Mouse (Mus musculus) kidney, adult 10 weeks (tissue): ENCODE data around the gene Socs1. TPM values are rescaled to one million over a fixed set of nuclear protein-coding genes. Genes with fewer than 3 reads are reported as not detected.

ENCODE experiments used
- polyA plus RNA-seq: library from polyadenylated mRNA; stranded (reverse); fragments of 350-450 nt; fragmentation: Illumina TruSeq; extraction: RNeasy Lipid Tissue Mini Kit (QIAGEN cat#74804); gene quantifications from one replicate; pipeline ENCODE4 v1.2.3, GENCODE M21; 2014; ENCODE audit warnings: low read depth, low replicate concordance

The Socs1 gene
- polyA plus RNA-seq: not detected

GRCm38 (mm10) chr16:10785371-10786231, at the start of gene Socs1:
Gene Socs1 (minus strand): TSS chr16:10785536.

GRCm38 (mm10) chr16:10812865-10813371, 27.6 kb upstream of the Socs1 start, which contains the start of gene Gm11172:
Gene Gm11172 (plus strand): TSS chr16:10812915.

GRCm38 (mm10) chr16:10805789-10806527, 20.6 kb upstream of the Socs1 start, which contains the start of gene Prm1:
Gene Prm1 (minus strand): TSS chr16:10805839.

GRCm38 (mm10) chr16:10796034-10796433, 10.7 kb upstream of the Socs1 start, which contains the start of gene Prm2:
Gene Prm2 (minus strand): TSS chr16:10796134.

GRCm38 (mm10) chr16:10790702-10791101, 5.4 kb upstream of the Socs1 start, which contains the start of gene Prm3:
Gene Prm3 (minus strand): TSS chr16:10790914.

GRCm38 (mm10) chr16:10788271-10788670, 2.9 kb upstream of the Socs1 start, which contains the start of gene Tnp2:
Gene Tnp2 (minus strand): TSS chr16:10788660.

Other genes with a start within 250 kb of the Socs1 start
- gene Dexi, start 242.5 kb downstream of the Socs1 start, polyA plus RNA-seq: 2.1 TPM
- gene Clec16a, start 240.2 kb downstream of the Socs1 start, polyA plus RNA-seq: 12.2 TPM
- gene Tnp2, start 3.1 kb upstream of the Socs1 start, polyA plus RNA-seq: not detected
- not detected for gene Prm3, start 5.4 kb upstream of the Socs1 start, polyA plus RNA-seq
- gene Prm2, start 10.6 kb upstream of the Socs1 start, polyA plus RNA-seq: not detected
- gene Prm1, start 20.3 kb upstream of the Socs1 start, polyA plus RNA-seq: not detected
- not detected for gene Gm11172, start 27.4 kb upstream of the Socs1 start, polyA plus RNA-seq
- gene Rmi2, start 49.5 kb upstream of the Socs1 start, polyA plus RNA-seq: not detected